Mouse (Mus musculus) neural tube, embryonic 10.5 days (tissue): Measurements from ENCODE around the gene Eif2ak3.

Source experiments
- DNase-seq: peaks from one replicate; pipeline ENCODE4 v3.0.0-alpha.2; 2017; ENCODE audit warnings: low spot score; ENCODE audit errors: extremely low spot score

Gene Eif2ak3

GRCm38 (mm10) chr6:70898166-70898565 is 53.9 kb downstream of the Eif2ak3 start:
- DNase-seq = no peak

- no peak for DNase-seq
Observed at GRCm38 (mm10) chr6:70899594-70900003, 55.3 kb downstream of the Eif2ak3 start.

GRCm38 (mm10) chr6:70903689-70904088 is 59.4 kb downstream of the Eif2ak3 start:
- DNase-seq = no peak

GRCm38 (mm10) chr6:70909572-70909971 is 65.3 kb downstream of the Eif2ak3 start:
- no peak for DNase-seq

GRCm38 (mm10) chr6:70910285-70910684 is 66.0 kb downstream of the Eif2ak3 start:
- DNase-seq = no peak

- DNase-seq = no peak
Observed at GRCm38 (mm10) chr6:70911668-70912395, 67.5 kb downstream of the Eif2ak3 start.

GRCm38 (mm10) chr6:70912396-70912765 is 68.1 kb downstream of the Eif2ak3 start:
- no peak for DNase-seq

- no peak for DNase-seq
Observed at GRCm38 (mm10) chr6:70918827-70919226, 74.5 kb downstream of the Eif2ak3 start, which contains the start of gene Tex37. TSS of gene Tex37 (minus strand) at chr6:70918927.

GRCm38 (mm10) chr6:70921274-70922074 is 77.2 kb downstream of the Eif2ak3 start:
- DNase-seq = peak; percentile 61

- no peak for DNase-seq
Observed at GRCm38 (mm10) chr6:70931801-70932200, 87.5 kb downstream of the Eif2ak3 start.

GRCm38 (mm10) chr6:70953274-70953673 is 109.0 kb downstream of the Eif2ak3 start:
- no peak for DNase-seq

- DNase-seq = no peak
Observed at GRCm38 (mm10) chr6:70954040-70954439, 109.7 kb downstream of the Eif2ak3 start.
